Mouse (Mus musculus): Measurements from ENCODE around the gene Ulk3. TPM values are rescaled to one million over a fixed set of nuclear protein-coding genes. Genes with fewer than 3 reads are reported as not detected.

Ulk3 gene
- polyA plus RNA-seq, 1 experiment, result 5.4 TPM

- no peak for TF ChIP-seq GATA1 (IDR thresholded peaks at IDR 0.05; ENCODE audit: low read length)
Measured at GRCm38 (mm10) chr9:57643169-57643855, 54.1 kb downstream of the Ulk3 start.

DNA sequence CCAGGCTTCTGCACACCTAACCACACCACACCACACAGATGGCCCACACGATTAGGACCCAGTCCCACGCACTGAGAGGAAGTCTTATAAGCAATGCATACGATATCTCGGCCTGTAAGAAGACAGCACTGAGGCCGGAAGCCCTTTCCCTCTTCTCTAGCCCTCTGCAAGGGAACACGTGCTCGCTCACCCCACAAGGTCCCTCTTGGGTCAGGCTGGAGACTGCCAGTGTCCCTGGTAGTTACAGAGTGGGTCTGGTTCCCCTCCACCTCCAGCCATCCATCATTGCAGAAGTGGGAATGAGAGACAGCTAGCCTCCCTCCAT, 54.6 kb downstream of the Ulk3 start:
- peak; percentile 87 for TF ChIP-seq GATA1 (IDR thresholded peaks at IDR 0.05; ENCODE audit: low read length)

DNA sequence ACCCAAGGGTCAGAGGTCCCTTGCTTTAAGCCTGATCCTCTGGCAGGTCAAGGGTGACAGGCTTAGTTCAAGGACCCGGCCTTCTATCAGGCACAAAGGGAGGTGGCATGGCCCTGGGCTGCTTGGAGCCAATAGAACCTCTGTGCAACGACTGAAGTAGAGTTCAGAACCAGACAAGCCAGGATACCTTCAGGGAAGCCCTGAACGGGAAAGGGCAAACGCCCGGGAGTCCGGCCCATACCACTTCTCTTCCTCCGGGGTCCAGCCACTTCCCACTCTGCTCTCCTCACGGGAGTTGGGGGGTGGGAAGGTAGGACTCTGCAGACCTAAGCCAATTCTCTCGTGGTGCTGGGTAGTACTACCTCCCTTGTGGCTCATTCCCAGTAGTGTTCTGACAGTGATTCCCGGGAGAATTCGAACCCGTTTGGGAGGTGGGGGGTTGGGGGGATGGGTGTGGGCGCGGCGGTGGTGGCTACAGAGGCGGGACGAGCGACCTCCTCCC, 55.2 kb downstream of the Ulk3 start:
- no peak for TF ChIP-seq GATA1 (IDR thresholded peaks at IDR 0.05; ENCODE audit: low read length)

DNA sequence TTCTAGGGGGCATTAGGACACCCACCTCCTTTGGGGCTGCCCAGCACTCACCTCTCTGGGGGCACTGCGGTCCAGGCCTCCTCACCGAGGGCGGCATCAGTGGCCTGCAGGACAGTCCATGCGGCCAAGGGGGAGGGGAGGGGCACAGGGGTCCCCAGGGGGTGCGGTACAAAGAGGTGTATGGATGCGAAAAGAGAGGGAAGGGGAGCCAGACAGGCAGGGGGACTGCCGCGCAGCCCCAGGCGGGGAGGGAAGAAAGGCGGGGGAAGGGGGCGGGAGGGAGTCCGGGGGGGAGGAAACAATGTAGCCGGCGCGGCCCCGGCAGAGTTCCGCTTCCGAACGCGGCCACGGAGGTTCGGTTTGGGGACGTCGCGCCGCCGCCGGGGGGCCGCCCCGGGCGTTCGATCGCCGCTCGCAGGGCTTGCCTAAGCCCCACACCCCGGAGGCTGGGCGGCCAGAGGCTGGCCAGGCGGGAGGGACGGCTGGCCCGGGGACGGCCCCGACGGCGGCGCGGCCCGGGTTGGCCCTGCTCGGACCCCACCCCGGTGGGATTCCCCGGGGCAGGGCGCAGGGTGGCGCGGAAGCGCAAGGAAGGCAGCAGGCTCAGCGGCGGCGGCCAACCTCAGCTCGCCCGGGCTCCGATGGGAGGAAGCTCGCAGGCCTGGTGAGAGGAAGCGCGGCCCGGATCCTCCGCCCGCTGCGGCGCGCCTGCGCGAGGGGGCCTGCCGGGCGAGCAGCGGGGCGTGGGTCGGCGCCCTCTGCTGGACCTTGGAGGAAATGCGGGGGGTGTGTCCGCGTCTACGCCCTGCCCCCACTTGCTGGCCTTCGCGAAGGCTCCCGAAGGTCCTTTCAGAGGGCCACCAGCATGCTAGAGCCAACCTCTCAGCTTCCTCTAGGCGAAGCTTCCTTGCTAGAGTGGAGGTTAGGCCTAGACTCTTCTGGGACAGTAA, 56.0 kb downstream of the Ulk3 start:
- TF ChIP-seq GATA1 (IDR thresholded peaks at IDR 0.05; ENCODE audit: low read length), result no peak

Other genes starting within 250 kb of the Ulk3 start
- 4.0 and 7.2 TPM in 2 replicates for gene Ppcdc, start 149.3 kb upstream of the Ulk3 start, polyA plus RNA-seq (2012)
- 0.10 and 0.11 TPM in 2 replicates for gene Scamp5, start 121.4 kb upstream of the Ulk3 start, polyA plus RNA-seq (2012)
- 0.26 and 0.68 TPM in 2 replicates for gene Rpp25, start 85.4 kb upstream of the Ulk3 start, polyA plus RNA-seq (2012)
- gene Cox5a, start 68.2 kb upstream of the Ulk3 start, polyA plus RNA-seq (2012), result 549 and 806 TPM in 2 replicates
- 27.5 and 37.6 TPM in 2 replicates for gene Fam219b, start 51.9 kb upstream of the Ulk3 start, polyA plus RNA-seq (2012)
- 1.5 and 3.1 TPM in 2 replicates for gene Mpi, start 36.7 kb upstream of the Ulk3 start, polyA plus RNA-seq (2012)
- 3.8 and 21.2 TPM in 2 replicates for gene Scamp2, start 28.5 kb upstream of the Ulk3 start, polyA plus RNA-seq (2012)
- gene Cplx3, start 16.8 kb downstream of the Ulk3 start, polyA plus RNA-seq (2012), result not detected in 2 replicates
- not detected in 2 replicates for gene Lman1l, start 31.3 kb downstream of the Ulk3 start, polyA plus RNA-seq (2012)
- gene Csk, start 64.2 kb downstream of the Ulk3 start, polyA plus RNA-seq (2012), result 348 and 435 TPM in 2 replicates
- not detected in 2 replicates for gene Cyp1a2, start 94.3 kb downstream of the Ulk3 start, polyA plus RNA-seq (2012)
- gene Cyp1a1, start 98.5 kb downstream of the Ulk3 start, polyA plus RNA-seq (2012), result not detected in 2 replicates
- gene Edc3, start 119.1 kb downstream of the Ulk3 start, polyA plus RNA-seq (2012), result 10.8 and 13.6 TPM in 2 replicates
- gene Clk3, start 176.4 kb downstream of the Ulk3 start, polyA plus RNA-seq (2012), result 39.8 and 41.3 TPM in 2 replicates
- gene Arid3b, start 247.3 kb downstream of the Ulk3 start, polyA plus RNA-seq (2012), result 4.5 and 8.4 TPM in 2 replicates